Comparison of ENCODE assay signal across 19 mouse cellular contexts in genomic region chr11:44278521-44279208, GRCm38 (mm10).
"Had no signal": no experiment of that assay in that cellular context is flagged by ENCODE, and none has a peak within 500 bp of the region (broad histone marks: within the 10 kb centered on the region; RNA-seq: fewer than 3 reads in every experiment).

No protein-coding gene starts in this region.

- H3K9ac ChIP-seq: kidney, embryonic 15.5 days; limb, embryonic 12.5 days; limb, embryonic 15.5 days; liver, embryonic 14.5 days; liver, postnatal 0 days; midbrain, embryonic 13.5 days had no signal

- H3K9me3 ChIP-seq: kidney, embryonic 15.5 days; limb, embryonic 12.5 days; limb, embryonic 15.5 days; megakaryocyte, embryonic 14.5 days; midbrain, embryonic 10.5 days; midbrain, embryonic 13.5 days had no signal

- H3K4me3 ChIP-seq: kidney, embryonic 15.5 days; limb, embryonic 12.5 days; limb, embryonic 15.5 days; megakaryocyte, embryonic 14.5 days; midbrain, embryonic 10.5 days; midbrain, embryonic 13.5 days had no signal

- ATAC-seq: intestine, postnatal 0 days; liver, postnatal 0 days; midbrain, embryonic 13.5 days; midbrain, embryonic 16.5 days had no signal

- H3K27ac ChIP-seq: kidney, embryonic 15.5 days; limb, embryonic 12.5 days; limb, embryonic 15.5 days; liver, embryonic 14.5 days; midbrain, embryonic 10.5 days; midbrain, embryonic 13.5 days; stomach, postnatal 0 days had no signal

- H3K27me3 ChIP-seq: kidney, embryonic 15.5 days; limb, embryonic 12.5 days; limb, embryonic 15.5 days; megakaryocyte, embryonic 14.5 days; midbrain, embryonic 13.5 days had no signal

- DNase-seq: kidney, adult 8-10 months; kidney, postnatal 14 days; kidney, postnatal 4 days; left cerebral cortex, postnatal 4 days; liver, postnatal 0 days; thymus, adult 2 months; thymus, postnatal 14 days; thymus, postnatal 4 days had no signal

- H3K4me2 ChIP-seq: kidney, embryonic 15.5 days; limb, embryonic 12.5 days; limb, embryonic 15.5 days; liver, embryonic 11.5 days; midbrain, embryonic 13.5 days had no signal

- H3K4me1 ChIP-seq: kidney, embryonic 15.5 days; limb, embryonic 12.5 days; limb, embryonic 15.5 days; megakaryocyte, embryonic 14.5 days; midbrain, embryonic 10.5 days; midbrain, embryonic 13.5 days had no signal

- H3K36me3 ChIP-seq: kidney, embryonic 15.5 days; limb, embryonic 12.5 days; limb, embryonic 15.5 days; midbrain, embryonic 10.5 days; midbrain, embryonic 13.5 days had no signal
